Mouse (Mus musculus): ENCODE measurements at regions not wholly inside any gene's neighbourhood (a gene's known extent, or its start where the extent isn't known, plus 50 kb on each side); places are given as distances from the start of the nearest gene placed in this dataset.
A peak's percentile ranks its signal among the peaks of the same experiment; 100 is the strongest.

DNA sequence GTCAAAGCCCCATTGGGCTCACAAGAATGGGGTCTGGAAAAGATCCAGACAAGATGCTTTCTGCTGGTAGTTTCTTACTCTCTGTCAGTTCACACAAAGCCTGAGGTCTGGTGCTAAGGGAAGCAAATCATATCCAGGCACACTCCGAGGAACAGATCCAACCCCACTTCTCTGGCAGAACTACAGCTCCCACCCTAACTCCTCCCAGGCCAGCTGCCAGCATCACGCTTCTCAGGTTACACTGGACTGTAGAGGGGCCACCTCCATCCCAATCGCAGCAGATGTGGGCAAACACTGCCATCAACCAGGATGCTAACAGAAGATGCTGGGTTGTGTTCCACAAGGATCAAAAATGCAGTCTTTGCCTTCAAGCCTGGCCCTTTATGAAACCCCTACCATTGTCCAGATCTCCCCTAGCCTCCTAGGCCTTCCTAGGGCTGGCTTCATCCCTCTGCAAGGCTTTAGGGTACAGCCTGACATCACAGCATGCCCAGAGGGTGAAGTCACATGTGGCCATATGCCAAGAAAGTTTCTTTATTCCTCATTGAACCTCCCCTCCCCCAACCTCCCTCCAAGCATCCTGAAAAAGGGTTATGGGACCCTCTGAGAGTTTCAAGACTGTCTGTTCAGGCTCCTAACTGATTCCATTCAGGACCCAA lies 99.6 kb upstream of the 2610301B20Rik start:
- DNase-seq (ENCODE audit: low spot score): no peak

DNA sequence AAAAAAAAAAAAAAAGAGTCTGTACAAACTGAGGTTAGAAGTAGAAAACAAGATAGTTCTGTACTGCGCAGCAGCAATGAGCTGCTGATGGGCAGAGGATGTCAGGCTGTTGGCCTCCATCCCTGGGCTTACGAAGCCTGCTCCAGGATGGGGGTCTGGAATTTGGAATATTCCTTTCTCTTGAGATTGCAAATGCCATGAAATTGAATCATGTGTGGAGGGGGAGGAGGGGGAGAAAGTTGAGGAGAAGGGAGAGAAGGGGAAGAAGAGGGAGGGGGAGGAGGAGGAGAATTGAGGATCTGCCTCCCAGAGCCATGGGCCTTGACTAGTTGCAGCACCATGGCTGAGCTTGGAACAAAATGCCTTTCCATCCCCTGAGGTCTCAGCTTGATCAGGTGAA lies 87.6 kb upstream of the 2610301B20Rik start:
- DNase-seq (ENCODE audit: low spot score): no peak

- DNase-seq (ENCODE audit: low spot score): no peak
Observed at GRCm38 (mm10) chr4:10788306-10788705, 86.0 kb upstream of the 2610301B20Rik start.

DNA sequence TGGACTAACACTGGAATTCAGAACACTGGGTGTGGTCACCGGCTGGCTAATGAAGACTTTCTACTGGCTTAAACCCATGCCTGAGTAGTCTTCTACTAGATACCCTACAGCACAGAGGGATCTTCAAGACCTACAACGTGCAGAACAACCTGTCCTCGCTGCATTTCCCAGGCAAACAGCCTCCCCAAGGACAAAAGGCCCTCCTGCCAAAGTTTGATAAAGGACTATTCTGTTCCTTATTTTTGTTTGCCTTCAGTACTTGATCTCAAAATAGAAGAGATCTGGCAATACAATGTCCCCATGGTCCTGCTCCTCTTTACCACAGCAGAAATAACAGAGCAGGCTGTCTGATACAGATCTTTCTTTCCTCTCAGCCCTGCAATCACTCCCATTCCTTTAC lies 85.2 kb upstream of the 2610301B20Rik start:
- DNase-seq (ENCODE audit: low spot score): no peak

DNA sequence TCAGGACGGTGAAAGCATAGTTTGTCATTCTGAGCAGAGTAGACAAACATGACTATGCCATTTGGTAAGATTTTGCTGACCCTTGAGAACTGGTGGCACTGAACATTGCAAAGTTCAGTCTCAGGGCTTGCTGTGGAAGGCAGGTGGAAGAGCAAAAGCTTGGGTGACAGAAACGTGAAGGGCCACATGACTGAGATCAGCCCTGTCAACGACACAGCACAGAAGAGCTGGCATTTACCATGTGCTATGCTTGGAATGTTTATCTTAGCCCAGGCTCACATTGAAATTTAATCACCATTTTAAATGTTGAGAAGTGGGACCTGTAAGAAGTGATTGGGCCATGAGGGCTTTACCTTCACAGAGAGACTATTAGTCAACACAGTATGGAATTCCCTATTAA lies 81.7 kb upstream of the 2610301B20Rik start:
- DNase-seq (ENCODE audit: low spot score): no peak

DNA sequence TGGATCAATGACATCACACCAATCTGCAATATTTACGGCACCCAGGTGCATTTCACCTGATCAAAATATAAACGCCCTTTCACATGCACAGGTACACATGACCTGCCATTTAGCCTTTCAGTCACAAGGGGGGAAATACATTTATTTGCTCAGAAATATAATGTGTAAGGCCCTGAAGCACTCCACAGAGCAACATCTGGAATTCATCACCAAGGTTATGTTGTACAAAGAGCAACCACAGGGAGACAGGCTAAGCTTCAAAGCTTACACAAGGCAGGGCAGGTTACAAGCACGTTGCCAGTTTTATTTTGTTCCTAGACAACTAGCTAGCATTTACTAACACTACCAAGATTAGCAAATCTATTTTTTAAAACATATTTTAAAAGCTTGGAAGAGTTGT lies 79.8 kb upstream of the 2610301B20Rik start:
- DNase-seq (ENCODE audit: low spot score): no peak

DNA sequence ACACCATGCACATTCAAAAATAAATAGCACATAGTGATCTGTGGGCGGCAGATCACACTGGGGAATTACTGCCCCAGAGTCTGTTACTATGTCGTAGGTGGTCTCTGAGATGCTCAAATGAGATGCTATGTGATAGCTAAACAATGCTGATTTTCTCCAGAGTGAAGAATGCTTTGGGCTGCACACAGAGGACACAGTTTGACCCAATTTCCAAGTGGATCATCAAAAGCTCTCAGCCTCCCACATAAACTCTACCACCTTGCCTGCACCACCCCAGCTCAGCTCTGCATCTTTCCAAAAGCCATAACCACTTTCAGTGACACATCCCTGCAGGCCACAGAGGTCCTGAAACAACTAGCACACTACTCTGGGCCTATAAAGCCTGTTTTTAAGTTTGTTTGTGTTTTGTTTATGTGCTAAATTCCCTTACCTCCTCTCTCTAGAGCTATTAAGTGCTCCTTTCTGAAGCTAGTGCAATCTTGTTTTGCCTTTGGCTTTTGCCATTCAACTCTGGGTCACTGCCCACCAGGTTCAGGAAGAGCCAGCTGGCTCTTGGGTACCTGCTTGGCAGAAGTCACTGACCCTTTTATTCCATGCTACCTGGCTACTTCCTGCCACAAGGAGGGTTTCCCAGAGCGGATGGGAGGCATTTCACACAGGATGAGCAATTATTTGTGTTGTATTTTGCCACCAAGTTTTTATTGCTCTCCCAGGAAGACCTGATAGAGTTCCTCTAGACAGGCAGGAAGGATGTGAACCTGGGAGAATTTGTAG lies 73.3 kb upstream of the 2610301B20Rik start:
- no peak for DNase-seq (ENCODE audit: low spot score)

- DNase-seq (ENCODE audit: low spot score): peak; percentile 48
Observed at GRCm38 (mm10) chr4:10804735-10805134, 69.6 kb upstream of the 2610301B20Rik start.

GRCm38 (mm10) chr4:10807260-10807659 lies 67.0 kb upstream of the 2610301B20Rik start:
- no peak for DNase-seq (ENCODE audit: low spot score)

- no peak for DNase-seq (ENCODE audit: low spot score)
Observed at GRCm38 (mm10) chr4:10812931-10813330, 61.4 kb upstream of the 2610301B20Rik start.

Measured in T-cell, adult 2 months (primary cell).